Mouse (Mus musculus) natural killer cell, adult 2 months (primary cell): ENCODE measurements around the gene Pcolce2.
A peak's percentile ranks its signal among the peaks of the same experiment; 100 is the strongest.

Source experiments
- DNase-seq, 2 experiments: peaks; one replicate each; pipeline ENCODE4 v3.0.0; 2022; ENCODE audit warnings: low spot score in 2 of 2

Pcolce2 gene

GRCm38 (mm10) chr9:95654356-95654755 is 17.0 kb downstream of the Pcolce2 start:
- no peak for DNase-seq

- DNase-seq: no peak
Measured at GRCm38 (mm10) chr9:95657941-95658340, 20.5 kb downstream of the Pcolce2 start.

DNA sequence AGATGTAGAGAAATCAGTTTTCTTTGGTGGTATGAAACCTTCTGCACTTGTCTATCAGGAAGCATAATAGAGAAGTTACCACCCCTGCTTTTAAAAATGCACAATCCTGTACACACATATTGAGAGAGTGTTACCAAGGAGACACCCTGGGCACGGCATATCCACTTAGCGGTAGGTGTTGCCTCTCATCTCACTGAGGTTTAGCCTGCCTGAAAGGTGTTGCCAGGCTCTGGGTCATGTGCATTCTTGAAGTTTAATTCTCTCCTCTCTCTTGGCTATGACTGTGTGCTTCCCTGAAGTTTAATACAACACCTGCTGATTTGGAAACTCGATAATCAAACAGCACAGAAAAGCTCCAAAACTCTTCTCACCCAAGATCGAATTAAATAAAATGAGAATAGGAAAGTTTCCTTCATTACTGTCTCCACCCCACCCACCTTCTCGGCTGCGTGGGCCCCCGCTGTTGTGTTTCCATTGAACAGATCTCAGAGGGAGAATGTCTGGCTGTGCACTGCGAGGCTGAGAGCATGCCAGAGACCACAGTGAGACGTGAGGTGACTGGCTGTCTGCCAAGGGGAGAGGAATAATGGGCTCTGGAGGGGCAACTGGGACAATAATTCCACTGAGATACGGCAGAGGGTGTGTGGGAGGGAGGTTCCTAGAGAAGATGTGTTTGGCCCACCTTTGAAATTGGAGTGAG is 27.0 kb downstream of the Pcolce2 start:
- DNase-seq: no peak

GRCm38 (mm10) chr9:95665835-95666234 is 28.4 kb downstream of the Pcolce2 start:
- no peak for DNase-seq

DNA sequence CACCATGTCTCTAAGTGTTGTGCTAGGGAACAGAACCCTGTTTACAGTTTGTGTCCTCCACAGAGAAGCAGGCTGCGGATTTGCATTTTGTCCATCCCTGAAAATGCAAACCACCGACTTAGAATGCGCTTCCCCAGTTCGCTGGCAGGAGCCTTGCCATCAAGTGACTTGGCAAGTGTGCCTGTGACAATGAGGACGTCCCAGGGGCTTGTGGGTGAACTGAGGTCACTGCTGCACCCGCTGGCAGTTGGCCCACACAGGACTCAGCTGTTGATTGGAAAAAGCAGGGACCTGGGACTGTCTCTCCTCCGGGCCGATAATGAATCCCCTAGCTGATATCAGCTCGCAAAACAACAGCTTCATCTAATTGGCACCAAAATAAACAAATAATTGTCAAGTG is 30.4 kb downstream of the Pcolce2 start:
- DNase-seq: no peak

- no peak for DNase-seq
Measured at GRCm38 (mm10) chr9:95668306-95668705, 30.9 kb downstream of the Pcolce2 start.

DNA sequence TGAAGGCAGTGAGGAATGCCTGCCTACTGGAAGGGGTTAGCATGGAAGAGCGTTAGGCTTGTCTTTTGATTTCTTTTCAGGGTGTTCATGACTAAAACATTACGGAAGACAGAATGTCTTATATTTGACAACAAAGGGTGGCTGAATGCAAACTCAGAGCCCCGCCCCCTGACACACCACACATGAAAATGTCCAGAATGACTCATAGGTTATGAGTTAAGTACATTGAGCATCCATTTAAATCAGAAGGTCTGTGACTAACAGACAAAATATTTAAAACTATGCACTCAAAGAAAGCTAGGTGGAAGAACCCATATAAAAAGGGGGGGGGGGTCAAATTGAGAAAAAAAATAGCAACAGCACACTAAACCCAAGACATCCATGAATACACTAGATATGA is 34.9 kb downstream of the Pcolce2 start:
- DNase-seq: no peak

- DNase-seq: no peak
Measured at GRCm38 (mm10) chr9:95672760-95673159, 35.4 kb downstream of the Pcolce2 start.

- no peak for DNase-seq
Measured at GRCm38 (mm10) chr9:95675064-95675699, 37.8 kb downstream of the Pcolce2 start.

GRCm38 (mm10) chr9:95676021-95676420 is 38.6 kb downstream of the Pcolce2 start:
- DNase-seq: no peak

GRCm38 (mm10) chr9:95679966-95680365 is 42.6 kb downstream of the Pcolce2 start:
- no peak for DNase-seq

DNA sequence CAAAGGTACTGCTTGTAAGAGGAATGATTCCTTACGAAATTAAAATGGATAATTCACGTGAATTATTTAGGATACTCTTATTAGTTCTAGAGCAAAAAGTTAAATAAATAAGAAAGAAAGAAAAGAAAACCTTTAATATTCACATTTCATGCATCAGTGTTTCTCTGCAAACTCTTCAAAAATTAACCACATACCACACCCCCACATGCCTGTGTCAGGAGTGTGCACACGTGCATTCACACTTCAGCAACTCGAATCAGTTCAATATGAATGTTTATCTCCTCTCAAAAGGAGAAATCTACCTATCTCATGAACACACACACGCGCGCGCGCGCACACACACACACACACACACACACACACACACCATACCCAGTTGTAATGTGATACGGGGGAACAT is 43.3 kb downstream of the Pcolce2 start:
- DNase-seq: no peak

DNA sequence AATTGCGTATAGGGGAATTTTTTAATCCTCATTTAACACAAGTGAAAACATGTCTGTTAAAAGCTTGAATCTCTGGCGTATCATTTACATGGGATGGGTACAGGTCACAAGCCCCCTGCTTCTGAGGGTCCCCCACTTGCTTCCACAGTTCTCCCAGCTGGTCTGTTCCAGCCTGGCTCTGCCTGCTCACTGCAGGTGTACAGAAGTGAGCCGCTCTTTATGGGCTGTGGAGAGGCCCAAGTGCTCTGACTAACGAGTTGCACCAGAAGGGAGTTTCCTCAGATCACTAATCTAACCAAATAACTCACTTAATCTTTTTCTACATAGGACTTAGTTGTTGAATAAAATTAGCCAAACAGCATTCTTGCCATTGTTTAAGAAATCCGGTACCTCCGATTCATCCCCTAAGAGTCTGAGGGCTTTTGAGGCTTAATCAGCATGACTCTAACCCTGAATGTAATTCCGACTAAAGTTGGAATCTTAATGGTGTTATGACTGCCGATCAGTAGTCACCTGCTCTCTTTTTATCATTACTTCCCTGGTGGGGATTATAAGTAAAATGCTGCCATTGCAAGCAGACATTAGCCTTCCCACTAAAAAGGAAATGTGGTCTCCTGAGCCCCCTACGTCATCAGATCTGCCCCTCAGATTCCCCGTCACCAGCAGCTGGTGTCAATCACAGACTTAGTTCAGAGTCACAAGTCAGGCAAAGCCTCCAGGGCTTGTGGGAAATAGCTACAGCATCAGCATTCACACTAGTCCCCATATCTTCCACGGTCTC is 48.4 kb downstream of the Pcolce2 start:
- no peak for DNase-seq

- DNase-seq: no peak
Measured at GRCm38 (mm10) chr9:95688064-95688463, 50.7 kb downstream of the Pcolce2 start.

- DNase-seq: no peak
Measured at GRCm38 (mm10) chr9:95692823-95693222, 55.4 kb downstream of the Pcolce2 start.

DNA sequence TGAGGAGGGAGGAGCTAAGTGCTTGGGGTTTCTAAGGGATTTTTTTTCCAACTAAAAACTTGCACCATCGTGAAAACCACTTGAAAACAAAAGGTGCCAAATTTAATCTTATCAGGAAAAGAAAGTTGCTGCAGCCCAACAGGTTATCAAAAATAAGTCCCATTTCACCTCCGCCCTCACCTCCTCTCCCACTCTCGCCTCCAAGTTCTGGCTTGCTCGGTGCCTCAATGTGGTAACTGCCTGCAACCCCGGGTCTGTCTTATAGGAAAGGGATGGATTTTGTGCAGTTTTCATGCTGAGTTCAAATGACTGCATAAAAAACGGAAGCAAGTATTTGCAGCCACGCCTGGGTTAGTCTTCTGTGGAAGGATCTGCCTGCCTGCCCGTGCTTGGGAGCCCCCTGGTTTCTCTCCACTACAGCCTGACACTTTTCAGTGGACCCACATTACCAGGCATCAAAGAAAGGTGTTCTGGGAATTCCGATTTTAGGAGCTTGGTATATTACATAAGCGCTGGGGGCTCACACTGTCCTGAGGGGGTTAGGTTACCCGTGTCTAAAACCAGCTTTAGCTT is 56.2 kb downstream of the Pcolce2 start:
- DNase-seq: no peak

- no peak for DNase-seq
Measured at GRCm38 (mm10) chr9:95694526-95694925, 57.1 kb downstream of the Pcolce2 start.

- DNase-seq: no peak
Measured at GRCm38 (mm10) chr9:95695023-95695422, 57.6 kb downstream of the Pcolce2 start.

DNA sequence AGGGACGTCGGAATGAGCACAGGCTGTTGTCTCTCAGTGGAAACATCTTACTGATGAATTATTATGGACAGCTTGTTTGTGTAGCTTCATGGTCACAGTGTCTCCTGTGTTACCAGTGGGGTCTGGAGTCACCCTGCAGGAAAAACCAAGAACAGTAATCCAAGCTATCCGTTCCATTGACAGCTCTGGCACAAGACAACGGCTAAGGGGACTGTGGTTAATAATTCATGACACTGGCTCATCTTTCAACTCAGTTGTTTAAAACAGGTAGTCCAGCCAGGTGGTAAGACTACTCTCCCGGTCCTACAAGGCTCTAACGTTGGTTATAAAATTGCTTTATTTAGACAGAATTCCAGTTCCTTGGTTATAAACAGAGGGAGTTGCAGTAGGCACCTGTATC is 59.2 kb downstream of the Pcolce2 start:
- no peak for DNase-seq

DNA sequence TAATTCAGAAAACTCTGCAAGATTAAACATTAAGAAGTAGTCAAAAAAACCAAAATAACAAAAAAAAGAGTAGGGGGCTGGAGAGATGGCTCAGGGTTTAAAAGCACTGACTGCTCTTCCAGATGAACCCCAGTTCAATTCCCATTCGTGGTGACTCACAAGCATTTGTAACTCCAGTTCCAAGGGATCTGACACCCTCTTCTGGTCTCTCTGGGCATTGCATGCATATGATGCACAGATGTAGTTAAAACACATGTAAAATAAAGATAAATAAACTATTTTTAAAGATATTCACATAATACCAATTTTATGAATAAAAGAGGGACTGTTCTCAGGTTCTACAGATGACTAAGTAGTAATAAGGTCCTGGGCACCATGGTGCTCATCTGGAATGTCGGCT is 60.4 kb downstream of the Pcolce2 start:
- peak in 1 of 2 experiments; percentile 4 for DNase-seq

DNA sequence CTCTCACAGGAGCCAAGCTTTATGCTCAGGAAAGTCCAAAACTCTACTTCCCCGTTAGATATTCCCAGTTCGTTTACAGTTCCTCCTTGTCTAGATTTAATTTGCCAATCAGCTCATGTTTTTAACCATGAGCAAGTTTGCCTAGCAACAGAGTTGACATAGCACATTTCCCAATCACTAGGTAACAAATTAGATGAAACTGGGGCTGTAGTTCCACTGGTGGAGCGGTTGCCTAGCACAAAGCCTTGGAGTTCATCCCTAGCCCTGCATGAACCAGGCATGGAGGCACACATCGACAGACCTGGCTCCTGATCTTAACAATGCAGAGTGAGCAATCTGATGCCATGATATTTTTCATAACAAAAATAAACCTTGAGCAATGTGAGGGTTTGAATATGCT is 61.9 kb downstream of the Pcolce2 start:
- no peak for DNase-seq

- no peak for DNase-seq
Measured at GRCm38 (mm10) chr9:95704078-95704477, 66.7 kb downstream of the Pcolce2 start.

DNA sequence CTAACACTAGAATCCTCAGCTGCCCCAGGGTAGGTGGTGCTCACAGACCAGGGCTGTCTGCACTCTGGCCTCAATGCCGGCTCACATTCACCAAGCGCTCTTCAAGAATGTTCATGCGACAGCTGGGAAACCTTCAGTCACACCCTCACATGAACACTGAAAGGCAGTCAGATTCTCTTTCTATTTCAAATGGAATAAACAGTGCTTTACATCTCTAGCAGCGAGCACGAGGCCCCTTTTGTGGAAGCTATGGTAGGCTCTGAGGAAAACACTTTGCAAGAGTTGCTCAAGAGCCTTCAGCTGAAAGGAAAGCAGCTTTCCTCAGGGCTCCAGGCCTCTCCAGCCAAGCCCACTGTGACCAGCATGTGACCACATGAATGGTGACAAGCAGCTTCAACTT is 68.0 kb downstream of the Pcolce2 start:
- no peak for DNase-seq
